Mouse (Mus musculus): ENCODE data around the gene Mpzl1.

Mpzl1 gene

DNA sequence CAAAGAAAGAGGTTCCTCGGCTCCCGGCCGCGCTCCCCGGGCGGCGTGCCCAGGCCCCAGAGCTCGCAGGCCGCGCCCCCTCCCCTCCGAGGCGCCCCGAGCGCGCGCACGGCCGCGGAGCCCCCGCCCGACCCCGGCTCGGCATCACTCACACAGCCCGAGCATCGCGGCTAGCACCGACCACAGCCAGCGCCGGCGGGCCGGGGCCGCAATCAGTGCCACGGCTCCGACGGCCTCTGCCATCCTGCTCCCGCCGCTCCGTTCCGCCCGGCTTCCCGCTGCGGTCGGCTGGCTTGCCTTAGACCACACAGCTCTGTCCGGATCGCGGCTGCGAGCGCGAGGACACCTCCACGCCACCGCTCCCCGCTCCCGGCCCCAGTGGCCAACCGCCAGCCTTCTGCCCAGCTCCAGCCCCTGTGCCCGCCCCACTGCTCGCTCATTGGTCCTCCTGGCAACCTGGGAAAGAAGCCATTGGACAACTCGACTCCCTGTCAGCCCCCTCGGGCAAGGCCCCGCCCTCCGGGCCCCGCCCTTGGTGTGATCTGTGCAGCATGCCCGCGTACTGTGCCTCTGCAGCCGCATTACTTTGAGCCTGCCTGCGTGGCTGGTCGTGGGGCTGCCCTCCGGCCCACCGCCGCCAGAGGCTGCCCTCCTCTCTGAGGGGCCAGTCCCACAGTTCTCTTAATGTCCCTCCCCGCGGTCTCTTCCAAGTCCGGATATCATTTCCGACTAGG, at the start of gene Mpzl1:
Mpzl1 (minus strand) TSS at position 388 of the 734 bp plus-strand sequence.
- under 1% methylated on average over 73 of the region's 73 CpGs for WGBS

DNA sequence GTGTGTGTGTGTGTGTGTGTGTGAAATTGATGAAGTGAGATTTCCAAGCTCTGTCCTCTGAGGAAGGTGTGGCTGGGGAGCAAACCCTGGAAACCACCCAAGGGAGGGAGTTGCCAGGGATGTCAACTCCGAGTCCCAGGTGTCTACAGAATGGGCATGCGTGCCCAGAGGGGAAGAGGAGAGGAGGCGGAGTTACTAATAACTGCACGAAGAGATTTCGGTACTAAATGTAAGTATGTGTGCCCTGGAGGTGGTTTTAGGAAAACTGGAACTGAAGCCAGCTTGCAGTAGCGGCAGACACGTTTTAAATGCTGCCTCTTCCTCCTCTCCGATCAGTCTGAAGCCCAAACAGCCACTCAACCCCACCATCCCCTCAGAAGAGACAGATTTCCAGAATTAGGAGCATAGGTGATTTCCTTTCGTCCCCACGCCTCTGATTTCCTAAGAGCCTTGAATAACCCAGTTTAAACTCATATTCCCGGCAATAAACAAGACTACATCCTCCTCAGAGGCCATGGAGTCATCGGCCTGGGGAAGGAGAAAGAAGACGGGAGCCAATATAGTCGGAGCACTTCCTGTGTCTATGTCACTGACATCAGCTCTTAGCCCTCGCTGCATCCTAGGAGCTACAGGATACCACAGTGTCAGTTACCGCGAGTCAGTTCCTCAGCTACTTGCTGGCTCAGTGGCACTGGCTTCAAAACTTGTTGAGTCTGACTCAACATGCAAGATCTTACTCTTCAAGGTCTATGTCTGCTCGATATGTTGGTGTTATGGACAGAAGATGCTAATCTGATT, 47.9 kb upstream of the Mpzl1 start:
- WGBS = 69% methylated on average over 18 of the region's 18 CpGs

DNA sequence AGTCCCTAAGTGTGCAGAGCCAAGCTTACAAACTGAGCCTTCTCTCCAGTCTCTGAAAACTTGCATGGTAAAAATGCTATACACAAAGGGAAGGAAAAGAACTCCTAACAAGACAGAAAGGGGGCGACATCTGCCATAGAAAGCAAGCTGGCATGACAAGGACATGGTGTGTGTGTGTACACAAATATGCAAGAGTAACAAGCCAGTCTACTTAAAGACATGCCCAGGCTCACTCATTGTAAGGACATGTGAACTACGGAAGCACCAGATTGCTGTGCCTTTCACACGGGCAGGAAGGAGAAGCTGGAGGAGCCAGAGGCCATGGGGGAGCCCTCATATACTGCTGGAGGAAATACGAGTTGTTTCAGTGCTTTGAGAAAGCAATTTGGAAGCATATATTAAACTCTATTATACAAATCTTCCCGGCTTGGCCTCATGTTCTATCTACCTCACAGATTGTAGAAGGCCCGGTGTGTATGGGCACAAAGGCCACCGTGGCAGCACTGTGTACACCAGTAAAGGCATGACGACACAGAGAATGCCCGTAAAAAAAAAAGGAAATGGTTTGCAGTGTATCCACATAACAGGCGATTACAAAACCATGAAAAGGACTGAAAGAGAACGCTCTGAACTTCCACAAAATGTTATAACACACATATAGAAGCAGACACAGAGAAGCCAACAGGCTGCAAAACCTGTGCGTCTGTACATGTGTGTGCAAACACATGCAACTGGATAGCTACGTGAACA, 46.9 kb upstream of the Mpzl1 start:
- WGBS = 71% methylated on average over 13 of the region's 13 CpGs

DNA sequence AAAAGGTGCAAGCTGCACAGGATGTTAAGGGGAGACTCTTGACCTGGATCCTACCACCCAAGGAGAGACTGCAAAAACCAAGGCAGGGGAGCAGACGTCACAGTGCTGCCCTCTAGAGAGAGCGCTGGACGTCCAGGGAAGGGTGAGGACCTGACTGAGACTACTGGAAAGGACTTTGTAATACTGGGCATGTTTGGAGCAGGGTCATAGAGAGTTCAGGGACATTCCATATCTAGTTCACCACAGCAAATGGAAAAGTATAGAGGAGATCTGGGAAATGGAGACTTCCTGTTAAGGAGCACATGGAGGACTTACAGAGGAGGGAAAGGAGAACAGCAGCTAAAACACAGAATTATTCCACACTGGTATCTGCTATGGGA, 45.3 kb upstream of the Mpzl1 start:
- 71% methylated on average over 3 of the region's 3 CpGs for WGBS

DNA sequence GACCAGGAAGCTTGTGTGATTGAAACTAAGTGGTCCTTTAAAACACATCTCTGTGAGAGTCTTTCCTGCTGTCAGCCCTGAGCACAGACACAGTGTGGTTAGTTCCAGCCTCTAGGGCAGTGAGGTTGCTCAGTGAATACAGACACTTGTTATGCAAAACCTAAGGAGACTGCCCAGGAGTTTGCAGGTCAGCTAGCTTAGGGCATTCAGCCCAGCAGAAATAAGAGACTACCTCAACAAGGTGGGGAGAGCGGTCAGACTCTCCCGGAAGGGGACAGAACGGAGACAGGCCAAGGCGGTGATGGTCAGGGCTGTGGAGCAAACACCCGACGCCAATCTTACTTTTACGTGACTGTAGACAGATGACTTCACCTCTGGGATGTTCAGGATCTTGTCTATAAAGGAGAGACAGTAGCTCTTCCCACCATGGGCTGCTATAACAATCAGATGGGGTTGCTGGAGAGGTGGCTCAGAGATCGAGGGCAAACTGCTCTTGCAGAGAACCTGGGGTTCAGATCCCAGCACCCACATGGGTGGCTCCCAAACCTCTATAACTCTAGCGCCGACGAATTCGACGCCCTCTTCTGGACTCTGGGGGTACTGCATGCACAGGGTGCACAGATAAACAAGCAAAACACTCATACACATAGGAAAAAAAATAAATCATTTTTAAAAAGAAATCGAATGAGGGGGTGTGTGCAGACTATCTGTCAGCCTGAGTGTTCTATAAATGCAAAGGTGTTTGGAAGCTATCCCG, 44.7 kb upstream of the Mpzl1 start:
- whole genome bisulfite sequencing = 78% methylated on average over 15 of the region's 15 CpGs

DNA sequence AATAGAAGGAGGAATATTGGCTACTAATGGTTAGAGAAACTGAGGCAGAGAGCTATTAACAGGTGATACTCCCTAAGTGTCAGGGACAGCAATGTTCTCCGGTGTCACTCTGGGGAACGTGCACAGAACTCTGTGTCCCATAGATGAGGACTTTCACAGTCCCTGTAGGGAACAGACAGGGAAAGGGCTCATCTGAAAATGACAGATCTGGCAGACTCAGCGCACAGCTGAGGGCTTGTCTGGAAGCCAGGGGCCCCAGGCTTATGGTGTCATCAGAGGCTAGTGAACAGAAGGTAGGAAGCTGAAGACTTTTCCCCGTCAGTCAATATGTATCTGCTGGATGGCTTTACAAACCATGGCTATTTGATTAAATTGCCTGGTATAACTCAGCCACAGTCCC, 43.2 kb upstream of the Mpzl1 start:
- WGBS = 73% methylated on average over 4 of the region's 4 CpGs

DNA sequence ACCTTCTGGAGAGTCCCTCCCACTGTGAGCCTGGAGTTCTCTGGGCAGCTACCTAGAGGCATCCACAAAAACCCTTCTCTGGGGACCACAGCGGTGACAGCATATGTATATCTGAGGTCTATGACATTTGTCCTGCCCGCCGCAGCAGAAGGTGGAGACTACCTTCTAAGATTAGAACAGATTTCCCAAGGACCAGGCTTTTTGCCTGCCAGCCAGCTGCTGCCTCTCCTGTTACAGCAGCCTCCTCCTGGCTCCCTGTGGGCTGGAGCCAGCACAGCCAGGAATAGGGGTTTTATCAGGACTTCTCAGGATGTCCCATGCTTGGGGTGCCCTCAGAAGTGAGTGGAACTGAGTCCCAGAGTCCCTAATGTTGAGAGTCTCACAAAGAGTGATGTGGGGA, 42.7 kb upstream of the Mpzl1 start:
- WGBS = 53% methylated on average over 3 of the region's 3 CpGs

DNA sequence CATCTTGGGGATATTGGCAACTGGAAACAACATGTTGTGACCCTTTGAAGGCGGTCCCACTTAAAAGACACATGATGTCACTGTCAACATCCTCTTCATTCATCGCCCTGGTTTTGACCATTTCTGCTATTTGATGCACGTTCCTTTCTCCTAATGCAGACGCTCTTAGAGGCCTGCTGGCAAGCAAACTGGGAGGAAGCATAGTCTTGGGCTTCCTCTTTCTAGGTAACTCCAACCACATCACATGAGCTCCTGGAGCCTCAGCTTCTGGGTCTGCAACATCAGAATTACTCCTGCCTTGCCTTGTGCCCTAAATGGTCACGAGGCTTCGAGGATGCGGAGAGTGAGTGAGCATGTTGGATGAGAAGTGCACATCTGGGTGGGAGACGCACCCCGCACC, 40.8 kb upstream of the Mpzl1 start:
- 84% methylated on average over 9 of the region's 9 CpGs for WGBS

DNA sequence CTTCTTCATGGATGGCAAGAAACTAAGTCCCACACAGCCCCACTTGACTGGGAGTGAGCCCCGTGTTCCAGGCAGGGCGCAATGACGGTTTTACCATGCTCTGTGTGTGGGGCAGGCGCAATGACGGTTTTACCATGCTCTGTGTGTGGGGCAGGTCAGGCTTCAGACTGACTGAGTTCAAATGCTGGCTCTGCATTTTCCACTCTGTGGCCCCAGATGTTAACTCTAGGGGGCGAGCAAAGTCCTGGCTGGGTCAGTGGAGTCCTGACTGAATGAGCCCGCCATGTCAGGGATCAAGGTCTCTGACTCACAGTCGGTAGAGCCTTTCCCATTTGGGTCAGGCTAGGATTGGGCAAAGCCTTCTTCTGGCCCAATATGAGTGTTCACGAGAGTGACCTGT, 38.0 kb upstream of the Mpzl1 start:
- WGBS = 84% methylated on average over 9 of the region's 9 CpGs

DNA sequence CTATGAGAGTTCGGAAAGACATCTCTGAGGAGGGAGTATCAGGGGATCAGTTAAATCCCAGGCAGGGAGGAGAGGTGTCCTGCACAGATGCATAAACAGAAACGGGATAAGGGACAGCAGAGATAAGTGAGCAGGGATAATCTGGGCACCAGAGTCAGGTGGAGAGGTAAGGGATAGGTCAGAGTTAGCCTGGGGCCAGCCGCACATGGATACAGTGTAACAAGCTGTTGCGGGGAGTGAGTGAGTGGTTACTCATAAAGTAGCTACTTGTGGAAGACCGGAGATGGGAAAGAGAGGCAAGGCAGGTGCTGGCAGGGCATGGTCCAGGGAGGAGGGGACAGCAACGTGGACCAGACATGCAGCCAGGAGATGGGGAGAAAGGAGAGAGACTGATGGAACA, 35.7 kb upstream of the Mpzl1 start:
- WGBS = 83% methylated on average over 6 of the region's 6 CpGs

DNA sequence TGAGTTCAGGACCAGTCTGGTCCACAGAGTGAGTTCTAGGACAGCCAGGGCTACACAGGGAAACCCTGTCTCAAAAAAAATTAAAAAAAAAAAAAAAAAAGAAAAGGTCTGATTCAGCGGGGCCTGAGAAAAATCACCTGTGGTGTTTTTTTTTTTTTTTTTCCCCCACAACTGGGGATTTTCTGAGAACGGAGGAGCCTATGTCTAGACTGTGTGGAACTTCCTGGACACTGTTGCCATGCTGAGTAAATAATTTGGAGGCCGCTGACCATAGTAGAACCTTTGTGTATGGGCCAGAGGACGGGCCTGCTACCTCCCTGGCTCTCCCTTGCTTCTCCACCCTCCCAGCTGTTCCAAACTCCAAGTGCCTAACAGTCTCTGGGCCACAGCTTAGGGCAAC, 34.6 kb upstream of the Mpzl1 start:
- WGBS = 71% methylated on average over 4 of the region's 4 CpGs

DNA sequence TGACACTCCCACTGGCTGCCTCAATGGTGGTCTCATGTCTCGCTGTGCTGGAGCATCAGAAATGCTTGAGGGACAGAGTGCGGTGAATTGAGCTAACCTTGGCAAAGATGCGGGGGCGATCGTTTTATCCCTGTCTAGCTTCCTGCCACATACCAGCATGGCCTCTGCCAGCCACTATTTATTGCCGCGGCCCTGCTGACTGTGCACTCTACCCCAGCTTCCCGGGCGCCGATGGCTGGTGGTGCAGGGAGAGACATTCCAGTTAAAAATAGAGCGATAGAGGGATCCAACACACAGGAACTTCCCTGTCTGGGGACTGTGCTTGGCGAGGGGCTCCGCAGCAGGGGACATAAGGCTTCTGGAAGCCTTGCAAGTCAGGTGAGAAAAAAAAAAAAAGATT, 33.0 kb upstream of the Mpzl1 start:
- 72% methylated on average over 13 of the region's 13 CpGs for WGBS

DNA sequence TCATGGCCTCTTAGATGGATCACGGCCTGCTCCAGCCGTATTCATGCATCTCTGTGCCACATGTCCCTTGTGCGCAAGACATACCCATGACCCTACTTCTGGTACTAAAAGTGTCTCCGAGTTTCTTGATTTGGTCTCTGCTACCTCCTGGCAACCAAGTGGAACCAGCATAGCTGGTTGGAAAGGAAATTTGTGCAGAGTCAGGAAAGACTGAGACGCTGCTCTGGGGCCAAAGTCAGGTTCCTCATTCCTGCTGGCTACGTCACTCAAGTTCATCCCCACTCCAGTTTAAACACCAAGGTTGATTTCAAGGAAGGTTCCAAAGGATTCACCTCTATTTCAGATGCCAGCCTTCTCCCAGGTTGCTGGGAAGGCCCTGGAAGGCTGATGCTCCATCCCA, 32.6 kb upstream of the Mpzl1 start:
- WGBS = 87% methylated on average over 6 of the region's 6 CpGs

DNA sequence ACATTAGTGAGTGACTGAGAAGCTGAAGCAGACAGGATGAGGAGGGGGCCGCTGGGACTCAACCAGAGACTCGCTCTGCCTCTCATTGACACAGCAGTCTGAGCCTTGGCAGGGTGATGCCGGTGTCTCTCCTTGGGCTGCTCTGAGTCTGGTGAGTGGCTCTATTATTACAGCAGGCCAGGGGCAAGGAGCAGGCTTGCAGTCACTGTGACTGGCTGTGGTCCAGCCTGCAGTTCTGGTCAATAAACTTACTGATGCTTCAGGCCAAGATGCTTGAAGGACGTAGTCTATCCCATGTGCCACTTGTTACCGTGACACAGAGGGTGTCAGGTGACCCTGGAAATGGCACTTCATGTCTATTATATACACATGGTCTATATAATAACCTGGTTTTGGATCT, 31.4 kb upstream of the Mpzl1 start:
- WGBS = 72% methylated on average over 5 of the region's 5 CpGs

DNA sequence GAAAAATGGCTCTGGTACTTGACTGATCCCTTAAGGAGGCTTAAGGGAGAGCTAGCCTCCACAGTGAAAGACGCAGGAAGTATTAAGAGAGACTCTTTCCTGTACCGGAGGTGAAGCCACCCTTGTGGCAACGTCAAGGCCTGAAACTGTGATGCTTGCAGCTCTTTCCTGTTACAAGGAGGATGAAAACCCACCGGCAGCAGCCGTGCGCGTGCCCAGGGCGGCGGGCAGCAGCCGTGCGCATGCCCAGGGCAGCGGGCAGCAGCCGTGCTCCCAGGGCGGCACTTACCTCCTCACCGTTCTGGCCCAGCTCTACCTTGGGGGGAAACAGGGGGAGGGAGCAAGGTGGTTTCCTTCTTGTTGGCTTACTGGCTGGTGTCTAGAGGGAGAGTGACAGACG, 28.9 kb upstream of the Mpzl1 start:
- WGBS = 81% methylated on average over 16 of the region's 16 CpGs

DNA sequence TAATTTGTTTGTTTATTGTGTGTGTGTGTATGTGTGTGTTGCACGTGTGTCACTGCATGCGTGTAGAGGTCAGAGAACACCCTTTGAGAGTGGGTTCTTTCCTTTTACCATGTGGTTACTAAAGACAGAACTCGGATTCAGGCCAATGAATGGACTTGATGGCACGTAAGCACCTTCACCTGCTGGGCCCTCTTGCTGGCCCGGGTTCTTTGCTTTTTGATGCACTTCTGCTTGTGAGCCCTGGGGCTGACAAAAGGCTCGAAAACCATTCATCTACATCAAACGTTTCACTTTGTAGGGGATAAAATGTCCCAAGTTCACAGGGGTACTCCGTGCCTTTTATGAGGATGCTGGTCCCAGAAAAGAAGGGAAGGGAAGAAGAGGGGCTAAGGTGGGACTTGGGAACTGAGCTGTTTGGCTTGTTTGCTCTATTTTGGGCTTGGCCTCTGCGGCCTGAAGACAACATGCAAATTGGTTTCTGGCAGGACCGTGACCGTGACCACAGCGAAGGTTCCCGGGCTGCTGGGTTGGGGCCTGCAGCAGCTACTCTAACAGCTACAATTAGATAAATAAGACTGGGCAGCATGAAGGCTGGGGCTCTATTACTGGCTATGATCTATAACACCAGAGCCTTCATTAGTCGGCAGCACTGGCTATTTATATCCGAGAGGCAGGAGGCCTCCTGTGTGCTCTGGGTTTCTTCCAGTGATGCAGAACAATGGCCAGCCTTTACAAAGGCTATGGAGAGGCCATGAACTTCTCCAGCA, 28.3 kb upstream of the Mpzl1 start:
- WGBS = 71% methylated on average over 15 of the region's 15 CpGs

DNA sequence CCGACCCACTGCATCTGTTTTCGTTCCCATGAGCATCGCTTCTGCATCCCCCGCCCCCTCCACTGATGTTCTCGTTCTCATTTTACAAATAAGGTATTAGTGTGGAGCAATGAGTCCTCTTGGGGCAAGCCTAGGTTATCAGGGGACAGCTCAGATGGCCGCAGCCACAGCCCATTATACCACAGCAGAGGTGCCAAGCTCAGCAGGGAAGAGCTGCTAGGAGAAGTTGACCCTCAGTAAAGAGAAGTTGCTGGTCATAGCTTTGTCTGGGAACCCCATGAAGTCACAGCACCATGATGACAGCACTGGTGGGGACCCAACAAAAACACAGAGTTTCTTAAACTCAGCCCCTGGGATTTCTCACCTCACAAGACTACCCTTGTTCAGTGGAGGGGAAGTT, 27.4 kb upstream of the Mpzl1 start:
- WGBS = 83% methylated on average over 6 of the region's 6 CpGs

DNA sequence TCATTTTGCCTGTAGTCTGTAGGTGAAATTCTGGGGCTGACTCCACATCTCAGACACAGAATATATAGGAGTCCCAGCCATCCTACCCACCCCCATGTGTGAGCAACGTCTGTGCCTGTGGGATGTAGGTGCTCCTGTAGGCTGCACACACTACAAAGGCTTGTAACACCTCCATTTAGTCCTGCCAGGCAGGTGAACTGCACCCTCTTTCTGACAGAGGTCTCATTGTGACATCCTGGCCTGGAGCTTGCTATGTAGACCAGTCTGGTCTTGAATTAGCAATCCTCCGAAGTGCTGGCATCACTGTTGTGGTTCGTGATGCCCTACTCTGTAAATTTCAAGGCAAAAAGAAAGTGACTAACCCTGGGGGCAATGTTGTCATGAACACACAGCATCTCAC, 26.9 kb upstream of the Mpzl1 start:
- WGBS = 60% methylated on average over 3 of the region's 3 CpGs

DNA sequence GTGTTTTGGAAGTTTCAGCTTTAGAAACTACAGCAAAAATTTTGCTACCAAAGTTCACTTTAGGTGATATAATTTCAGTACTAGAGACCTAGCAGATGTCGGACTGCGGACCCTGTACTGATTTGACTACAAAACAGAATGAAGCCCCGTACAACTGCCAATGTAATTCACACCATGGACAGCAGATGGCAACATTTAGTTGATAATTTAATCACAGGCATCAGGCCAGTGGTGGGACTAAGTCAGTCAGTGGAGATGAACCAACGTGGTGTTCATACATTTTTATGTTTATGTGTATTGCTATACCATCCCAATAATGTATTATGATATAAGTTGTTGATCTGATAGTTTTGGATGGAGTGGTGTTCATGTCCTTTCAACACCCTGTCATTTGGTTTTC, 26.4 kb upstream of the Mpzl1 start:
- 13% methylated on average over 4 of the region's 4 CpGs for WGBS

DNA sequence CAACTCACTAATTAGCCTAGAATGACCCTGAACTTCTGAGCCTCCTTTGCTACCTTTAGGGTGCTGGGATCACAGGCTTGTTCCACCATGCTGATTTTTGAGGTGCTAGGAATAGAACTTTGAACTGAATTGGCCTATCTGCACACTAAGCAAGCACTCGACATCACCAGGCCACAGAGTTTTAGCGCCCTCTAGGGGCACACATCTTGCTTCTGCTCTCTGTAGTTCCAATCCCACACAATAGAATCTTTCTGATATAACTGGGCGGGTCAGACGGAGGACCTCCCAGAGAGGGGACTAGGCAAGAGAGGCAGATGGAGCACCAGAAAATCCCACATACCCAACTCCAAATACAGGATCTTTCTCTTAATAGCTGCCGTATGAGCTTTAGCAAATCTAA, 24.3 kb upstream of the Mpzl1 start:
- 32% methylated on average over 5 of the region's 5 CpGs for WGBS

DNA sequence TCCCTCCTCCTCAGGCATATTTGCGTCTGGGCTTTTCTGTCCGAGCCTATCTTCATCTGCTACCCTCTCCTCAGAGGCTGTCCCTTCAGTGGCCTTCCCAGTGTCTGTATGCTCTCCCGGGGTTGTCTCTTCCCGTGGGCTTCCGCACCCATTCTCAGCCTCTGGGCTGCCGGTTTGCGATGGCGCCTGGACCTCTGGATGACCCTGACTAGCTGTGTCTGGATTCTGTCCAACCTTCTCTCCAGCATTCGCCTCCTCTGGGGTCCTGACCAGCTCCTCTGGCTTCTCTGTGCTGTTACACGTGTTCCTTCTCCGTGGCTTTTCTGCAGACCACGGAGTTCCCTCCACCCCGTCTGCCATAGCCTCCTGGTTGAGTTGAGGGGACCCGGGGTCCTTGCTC, 21.1 kb upstream of the Mpzl1 start:
- WGBS = 89% methylated on average over 14 of the region's 14 CpGs

All from cerebral cortex, adult 2 months (tissue).